Mouse (Mus musculus) forebrain, embryonic 11.5 days (tissue): ENCODE measurements around the gene Sart1. TPM values are rescaled to one million over a fixed set of nuclear protein-coding genes. Genes with fewer than 3 reads are reported as not detected.

ENCODE experiments used
- ATAC-seq: fragments of 200-750 bp; cut with Nextera tagmentation; replicated peaks from 2 replicates; pipeline ENCODE4 v1.8.0; 2017; ENCODE audit warnings: moderate TSS enrichment; ENCODE audit not compliant: low FRiP score
- DNase-seq: peaks from one replicate; pipeline ENCODE4 v3.0.0-alpha.2; 2017; ENCODE audit warnings: low spot score
- H3K27ac ChIP-seq: fragments of 300-500 bp; sonication (generic); 2 replicates; pipeline ENCODE4 v1.5.1; 2014; ENCODE audit warnings: low read depth, low read length
- H3K27me3 ChIP-seq: fragments of 300-500 bp; sonication (generic); 2 replicates; pipeline ENCODE4 v1.6.1; 2014; ENCODE audit warnings: mild to moderate bottlenecking, low read length, mixed read lengths; ENCODE audit not compliant: control insufficient read depth, insufficient read depth
- H3K36me3 ChIP-seq: fragments of 300-500 bp; sonication (generic); 2 replicates; pipeline ENCODE4 v1.6.1; 2014; ENCODE audit warnings: mild to moderate bottlenecking, low read length, moderate library complexity, mixed read lengths; ENCODE audit not compliant: control insufficient read depth, insufficient read depth
- H3K4me1 ChIP-seq: fragments of 300-500 bp; sonication (generic); replicated peaks from 2 replicates; pipeline ENCODE4 v1.6.1; 2014; ENCODE audit warnings: low read length, mixed read lengths; ENCODE audit not compliant: control insufficient read depth, insufficient read depth
- H3K4me2 ChIP-seq: fragments of 300-500 bp; sonication (generic); 2 replicates; pipeline ENCODE4 v1.6.1; 2014; ENCODE audit warnings: low read depth, mild to moderate bottlenecking, low read length, moderate library complexity, mixed read lengths; ENCODE audit not compliant: severe bottlenecking
- H3K4me3 ChIP-seq: fragments of 300-500 bp; sonication (generic); 2 replicates; pipeline ENCODE4 v1.5.1; 2014; ENCODE audit warnings: low read depth, low read length
- H3K9ac ChIP-seq: fragments of 300-500 bp; sonication (generic); 2 replicates; pipeline ENCODE4 v1.6.1; 2014; ENCODE audit warnings: low read length
- H3K9me3 ChIP-seq: fragments of 300-500 bp; sonication (generic); 2 replicates; pipeline ENCODE4 v1.6.1; 2016; ENCODE audit warnings: low read length, mixed read lengths; ENCODE audit not compliant: control insufficient read depth
- WGBS: fragments of 180-500 bp; shearing (Covaris S2); extraction: QIAGEN DNeasy Blood & Tissue Kit; methylation state at CpG from one replicate; pipeline ENCODE4 v1.1.7; 2014; 5-methylcytosine and 5-hydroxymethylcytosine counted together
- polyA plus RNA-seq: library from polyadenylated mRNA; unstranded; fragments of >200 nt; fragmentation: Nextera tagmentation; extraction: Ambion mirVana; gene quantifications from 2 replicates; pipeline ENCODE4 v1.2.1, GENCODE M21; 2014

The Sart1 gene
- polyA plus RNA-seq, 1 experiment from 2014 or later: 87.1 TPM

DNA sequence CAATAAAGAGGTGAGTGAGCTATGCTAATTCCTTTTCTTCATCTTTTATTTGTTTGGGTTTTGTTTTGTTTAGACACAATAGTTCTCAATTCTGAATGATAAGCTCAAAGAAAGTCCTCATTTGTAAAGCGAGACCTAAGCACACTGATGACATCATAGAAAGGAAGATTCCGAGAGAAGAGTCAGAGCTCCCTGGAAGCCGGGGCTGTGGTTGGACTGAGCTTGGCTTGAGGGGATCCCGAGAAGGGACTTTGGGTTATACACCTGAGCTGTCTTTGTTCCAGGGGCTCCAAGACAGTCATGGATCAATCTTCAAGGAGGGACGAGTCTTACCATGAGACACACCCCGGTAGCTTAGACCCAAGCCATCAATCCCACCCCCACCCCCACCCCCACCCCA lies 53.1 kb downstream of the Sart1 start, which contains the start of gene Catsper1:
Gene Catsper1 (plus strand): TSS at position 301 of the 400 bp plus-strand sequence.
- no peak for DNase-seq
- H3K9me3 ChIP-seq: no peaks in the 10 kb centered on the region
- ATAC-seq: no peak
- H3K9ac ChIP-seq: no peak within 1 kb of the TSS
- WGBS: 92% methylated on average over 6 of the region's 6 CpGs
- H3K4me2 ChIP-seq: no peak within 1 kb of the TSS
- H3K4me1 ChIP-seq: no peaks in the 10 kb centered on the region
- no peak within 1 kb of the TSS for H3K4me3 ChIP-seq
- no peaks in the 10 kb centered on the region for H3K27me3 ChIP-seq
- H3K27ac ChIP-seq: no peak within 1 kb of the TSS
- no peaks in the 10 kb centered on the region for H3K36me3 ChIP-seq

DNA sequence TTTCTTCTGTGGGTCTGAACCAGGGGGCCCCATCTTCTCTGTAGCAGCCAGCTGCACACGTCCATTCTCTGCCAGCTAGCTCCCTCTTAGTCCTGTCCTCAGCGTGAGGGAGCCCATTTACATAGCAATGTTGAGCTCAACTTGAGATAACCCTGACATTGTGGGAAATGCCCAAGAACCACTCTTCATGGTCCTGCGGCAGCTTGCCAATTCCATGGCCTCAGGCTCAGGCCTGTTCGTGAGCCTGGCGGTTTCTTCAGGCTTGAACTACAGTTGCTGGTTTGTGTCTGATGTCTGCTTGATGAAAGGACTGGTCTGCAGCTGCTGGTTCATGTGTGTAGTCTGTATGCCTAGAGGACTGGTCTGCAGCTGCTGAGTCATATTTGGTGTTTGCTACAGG lies 53.8 kb downstream of the Sart1 start:
- H3K27me3 ChIP-seq: no peaks in the 10 kb centered on the region
- DNase-seq (no peak), ATAC-seq (no peak)
- no peak overlapping the region for H3K4me2 ChIP-seq
- H3K9ac ChIP-seq: no peak overlapping the region
- H3K4me1 ChIP-seq: no peaks in the 10 kb centered on the region
- H3K27ac ChIP-seq: no peak overlapping the region
- H3K9me3 ChIP-seq: no peaks in the 10 kb centered on the region
- 83% methylated on average over 5 of the region's 5 CpGs for WGBS
- no peak overlapping the region for H3K4me3 ChIP-seq
- no peaks in the 10 kb centered on the region for H3K36me3 ChIP-seq

DNA sequence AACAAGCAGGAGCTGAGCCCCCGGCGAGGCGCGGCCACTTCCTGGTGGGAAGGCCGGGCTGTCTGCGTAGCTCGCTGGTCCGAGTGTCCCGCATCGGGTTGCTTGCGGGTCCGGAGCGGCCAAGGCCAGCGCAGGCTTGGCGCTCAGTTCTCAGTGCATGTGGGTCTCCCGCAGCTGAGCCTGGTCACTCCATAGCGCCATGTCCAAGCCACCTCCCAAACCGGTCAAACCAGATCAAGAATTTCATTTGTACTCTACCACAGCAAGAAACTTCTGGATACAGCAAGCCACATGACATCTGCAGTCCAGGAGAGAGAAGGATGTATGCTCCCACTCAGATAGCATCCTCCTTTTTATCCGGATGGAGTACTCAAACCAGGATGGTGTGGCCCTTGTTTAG lies 60.5 kb downstream of the Sart1 start:
- no peaks in the 10 kb centered on the region for H3K27me3 ChIP-seq
- no peak for ATAC-seq
- H3K4me1 ChIP-seq: no peaks in the 10 kb centered on the region
- no peak overlapping the region for H3K4me2 ChIP-seq
- H3K9me3 ChIP-seq: no peaks in the 10 kb centered on the region
- no peak overlapping the region for H3K9ac ChIP-seq
- no peak overlapping the region for H3K4me3 ChIP-seq
- WGBS: 83% methylated on average over 19 of the region's 19 CpGs
- H3K27ac ChIP-seq: no peak overlapping the region
- no peaks in the 10 kb centered on the region for H3K36me3 ChIP-seq
- DNase-seq: no peak

Other genes with a start within 250 kb of the Sart1 start
- 32.2 and 33.2 TPM in 2 replicates for gene Pacs1, start 115.6 kb downstream of the Sart1 start, polyA plus RNA-seq
- 418 and 450 TPM in 2 replicates for gene Sf3b2, start 93.2 kb downstream of the Sart1 start, polyA plus RNA-seq
- gene Gal3st3, start 90.4 kb downstream of the Sart1 start, polyA plus RNA-seq: 17.2 and 18.9 TPM in 2 replicates
- gene Catsper1, start 53.0 kb downstream of the Sart1 start, polyA plus RNA-seq: not detected in 2 replicates
- gene Cst6, start 39.1 kb downstream of the Sart1 start, polyA plus RNA-seq: 0.83 TPM in 1 of 2 replicates, not detected in the other
- gene Eif1ad, start 22.0 kb downstream of the Sart1 start, polyA plus RNA-seq: 79.2 and 82.8 TPM in 2 replicates
- gene Banf1, start 21.5 kb downstream of the Sart1 start, polyA plus RNA-seq: 470 and 498 TPM in 2 replicates
- gene Tsga10ip, start 13.8 kb upstream of the Sart1 start, polyA plus RNA-seq: not detected in 2 replicates
- gene Drap1, start 36.3 kb upstream of the Sart1 start, polyA plus RNA-seq: 193 and 202 TPM in 2 replicates
- 34.6 and 42.0 TPM in 2 replicates for gene AI837181, start 36.4 kb upstream of the Sart1 start, polyA plus RNA-seq
- gene Fosl1, start 58.8 kb upstream of the Sart1 start, polyA plus RNA-seq: not detected in 2 replicates
- 6.5 and 6.6 TPM in 2 replicates for gene Ccdc85b, start 69.2 kb upstream of the Sart1 start, polyA plus RNA-seq
- 105 TPM in 2 replicates for gene Fibp, start 71.9 kb upstream of the Sart1 start, polyA plus RNA-seq
- gene Ctsw, start 79.8 kb upstream of the Sart1 start, polyA plus RNA-seq: 3.4 and 4.0 TPM in 2 replicates
- 49.1 and 50.4 TPM in 2 replicates for gene Efemp2, start 85.3 kb upstream of the Sart1 start, polyA plus RNA-seq
- gene Mus81, start 99.7 kb upstream of the Sart1 start, polyA plus RNA-seq: 39.2 and 42.7 TPM in 2 replicates
- gene Cfl1, start 101.8 kb upstream of the Sart1 start, polyA plus RNA-seq: 3,238 and 3,452 TPM in 2 replicates
- not detected in 2 replicates for gene 1700020D05Rik, start 115.1 kb upstream of the Sart1 start, polyA plus RNA-seq
- gene Snx32, start 121.8 kb upstream of the Sart1 start, polyA plus RNA-seq: 15.9 and 19.5 TPM in 2 replicates
- gene Ovol1, start 171.9 kb upstream of the Sart1 start, polyA plus RNA-seq: 0.11 and 0.35 TPM in 2 replicates
- gene Ap5b1, start 179.3 kb upstream of the Sart1 start, polyA plus RNA-seq: 1.9 and 2.5 TPM in 2 replicates
- 158 and 198 TPM in 2 replicates for gene Rnaseh2c, start 213.2 kb upstream of the Sart1 start, polyA plus RNA-seq
- gene Kat5, start 221.5 kb upstream of the Sart1 start, polyA plus RNA-seq: 38.0 and 38.9 TPM in 2 replicates
- 37.8 and 39.9 TPM in 2 replicates for gene Rela, start 248.8 kb upstream of the Sart1 start, polyA plus RNA-seq